Mouse (Mus musculus) natural killer cell, adult 2 months (primary cell): ENCODE results near the gene Ufc1.
"Not testable (repeated sequence)": the region's sequence is repeated elsewhere in the genome, so short reads cannot be mapped to it uniquely, and the experiment has no call there.

Experiments used
- DNase-seq, 2 experiments: peaks; one replicate each; pipeline ENCODE4 v3.0.0; 2022; ENCODE audit warnings: low spot score in 2 of 2

Ufc1 gene

DNA sequence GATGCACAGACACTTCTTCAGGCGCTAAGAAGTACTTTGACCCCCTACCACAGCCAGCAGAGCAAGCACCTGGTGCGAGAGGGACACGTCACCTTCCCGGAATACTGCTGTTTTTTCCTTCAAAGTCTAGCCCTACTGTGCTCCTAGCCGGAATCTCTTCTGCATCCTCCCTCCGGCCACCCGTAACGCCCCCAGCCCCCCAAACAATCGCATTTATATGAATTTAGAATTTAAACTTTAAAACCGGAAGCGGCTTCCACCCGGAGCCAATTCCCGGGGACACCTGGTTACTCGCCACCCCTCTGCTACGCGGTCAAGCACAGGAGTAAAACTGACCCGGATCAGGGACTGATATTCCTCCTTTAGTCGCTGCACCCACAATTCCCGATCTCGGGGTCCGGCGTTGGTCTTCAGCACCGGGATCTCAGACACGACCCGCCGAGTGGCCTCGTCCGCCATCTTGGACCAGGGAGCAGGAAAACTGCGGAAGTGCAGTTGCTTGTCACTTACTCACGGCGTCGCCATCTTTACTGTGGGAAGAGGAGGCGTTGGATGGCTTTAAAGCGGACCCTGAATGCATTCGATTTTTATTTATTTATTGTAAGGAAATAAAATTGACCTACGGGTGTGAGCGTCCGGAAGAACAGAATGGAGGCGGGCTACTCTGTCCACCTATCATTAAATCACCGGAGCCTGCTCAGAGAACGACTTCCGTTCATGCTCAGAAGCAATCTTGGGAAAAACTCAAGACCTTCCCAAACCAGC is at the start of gene Ufc1:
Gene Ufc1 (minus strand): TSS at position 727 of the 765 bp plus-strand sequence.
- peak; percentile 81 to 84 for DNase-seq

DNA sequence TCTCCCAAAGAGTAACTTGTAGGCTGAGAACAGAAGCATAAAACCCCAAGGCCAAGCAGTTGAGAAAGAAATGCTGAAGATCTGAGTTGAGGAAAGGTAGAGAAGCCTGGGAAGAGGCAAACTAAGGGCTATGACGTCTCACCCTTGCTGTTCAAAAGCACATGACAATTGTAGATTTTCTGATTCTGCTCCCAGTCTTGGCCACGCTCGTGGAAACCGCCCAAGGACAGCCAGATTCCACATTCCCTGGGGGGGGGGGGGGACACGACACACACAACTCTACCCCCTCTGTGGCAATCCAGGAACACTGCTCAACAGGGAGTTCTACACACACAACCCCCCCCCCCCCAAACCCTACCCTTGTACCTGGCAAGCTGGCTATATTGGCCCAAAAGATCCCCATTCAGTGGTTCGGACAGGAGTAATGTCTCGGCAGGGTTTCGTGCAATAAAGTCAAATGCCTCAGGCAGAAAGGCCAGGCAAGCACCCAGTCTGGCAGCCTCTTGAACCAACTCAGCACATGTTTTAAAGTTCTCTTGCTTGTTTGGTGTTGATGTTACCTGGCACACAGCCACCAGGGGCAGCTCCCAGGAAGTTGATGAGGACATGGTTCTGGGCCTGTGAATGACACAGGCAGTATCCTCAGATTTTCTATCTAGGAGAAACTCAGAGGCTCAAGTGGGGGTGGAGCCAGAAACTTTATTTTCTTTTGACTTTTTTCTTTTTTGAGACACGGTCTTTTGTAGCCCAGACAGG is 49.3 kb upstream of the Ufc1 start:
- no peak for DNase-seq

DNA sequence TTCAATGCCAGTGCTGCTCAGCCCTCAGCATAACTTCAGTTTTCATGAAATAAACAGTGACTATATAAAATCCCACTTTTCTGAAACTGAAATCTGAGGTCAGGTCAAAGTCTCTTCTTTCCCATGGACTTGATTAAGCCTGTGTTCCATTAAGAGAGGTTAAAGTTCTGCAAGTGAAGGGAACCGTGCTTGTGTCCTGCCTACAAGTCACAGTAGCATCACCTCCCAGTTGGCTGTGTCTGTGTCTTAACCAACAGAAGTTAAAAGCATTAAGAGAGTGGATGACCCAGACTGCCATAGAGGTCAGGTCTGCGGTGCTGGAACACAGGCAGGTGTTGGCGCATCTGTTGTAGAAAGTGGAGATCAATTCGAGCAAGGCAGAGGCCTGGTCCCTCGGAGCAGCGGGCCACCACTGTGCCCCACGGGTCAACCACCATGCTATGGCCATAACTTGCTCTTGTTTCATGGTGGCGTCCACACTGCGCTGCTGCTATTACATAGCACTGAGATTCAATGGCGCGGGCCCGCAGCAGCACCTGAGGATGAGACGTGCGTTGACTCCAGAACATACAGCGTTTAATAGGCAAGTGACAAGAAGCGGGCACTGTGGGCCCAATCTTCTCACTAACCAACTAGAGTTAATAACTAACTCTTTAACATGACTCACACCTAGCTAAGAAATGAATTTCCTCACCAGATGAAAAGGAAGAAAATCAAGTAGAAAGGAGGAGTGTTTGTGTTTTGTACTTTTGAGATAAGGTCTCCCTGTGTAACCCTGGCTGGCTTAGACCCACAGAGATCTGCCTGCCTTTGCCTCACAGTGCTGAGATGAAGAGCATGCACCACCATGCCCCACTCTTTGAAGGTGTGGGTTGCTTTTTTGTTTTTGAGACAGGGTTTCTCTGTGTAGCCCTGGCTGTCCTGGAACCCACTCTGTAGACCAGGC is 47.7 kb upstream of the Ufc1 start:
- no peak for DNase-seq

DNA sequence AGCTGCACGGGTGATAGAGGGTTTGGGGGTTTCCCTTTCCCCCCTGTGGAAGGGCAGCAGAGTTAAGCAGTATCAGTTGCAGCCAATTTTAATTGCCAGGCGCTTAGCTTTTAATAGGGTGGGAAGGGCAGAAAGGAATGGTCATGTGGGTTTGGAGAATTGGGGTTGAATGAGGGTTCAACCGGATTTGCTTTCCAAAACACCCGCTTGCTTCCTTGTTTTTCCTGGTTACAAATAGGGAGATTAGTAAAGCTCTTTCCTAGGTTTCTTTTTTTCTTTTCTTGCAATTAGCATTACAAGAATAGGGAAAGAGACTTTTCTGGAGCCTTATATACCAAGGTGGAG is 35.4 kb upstream of the Ufc1 start:
- peak in 1 of 2 experiments; percentile 26 for DNase-seq

DNA sequence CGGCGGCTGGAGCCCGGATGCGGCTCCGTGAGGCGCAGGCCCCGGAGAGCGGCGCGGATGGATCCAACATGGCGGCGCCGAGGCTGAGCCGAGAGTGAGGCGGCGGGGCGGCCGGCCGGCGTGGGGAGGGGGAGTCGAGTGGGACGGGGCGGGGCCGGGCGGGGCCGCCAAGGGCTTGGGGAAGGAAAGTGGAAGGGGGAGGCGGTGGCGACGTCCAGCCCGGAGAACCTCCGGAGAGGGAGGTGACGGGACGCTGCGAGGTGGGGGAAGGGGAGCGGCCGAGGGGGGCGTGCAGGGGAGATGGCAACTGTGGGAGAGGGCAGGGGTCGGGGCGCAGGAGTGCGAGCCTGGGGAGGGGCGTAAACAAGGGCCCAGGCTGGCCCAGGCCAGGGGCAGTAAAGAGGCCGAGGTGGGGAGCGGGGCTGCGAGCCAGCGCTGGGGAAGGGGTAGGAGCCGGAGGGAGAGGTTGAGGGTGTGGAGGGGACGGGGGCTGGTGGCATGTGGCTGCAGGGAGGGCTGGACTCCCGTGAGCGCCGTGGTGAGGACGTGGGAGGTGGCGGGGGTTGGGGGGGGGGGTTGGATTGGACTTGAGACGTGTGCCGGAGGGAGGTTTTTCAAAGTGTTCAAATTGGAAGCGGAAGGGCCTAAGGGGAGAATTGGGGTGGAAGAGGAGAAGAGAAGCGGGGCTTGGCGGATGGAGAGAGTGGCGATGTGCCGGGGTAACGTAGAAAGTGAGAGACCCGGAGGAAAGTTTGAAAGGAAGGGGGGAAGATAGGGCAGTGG is 34.8 kb upstream of the Ufc1 start:
- peak; percentile 13 to 21 for DNase-seq

DNA sequence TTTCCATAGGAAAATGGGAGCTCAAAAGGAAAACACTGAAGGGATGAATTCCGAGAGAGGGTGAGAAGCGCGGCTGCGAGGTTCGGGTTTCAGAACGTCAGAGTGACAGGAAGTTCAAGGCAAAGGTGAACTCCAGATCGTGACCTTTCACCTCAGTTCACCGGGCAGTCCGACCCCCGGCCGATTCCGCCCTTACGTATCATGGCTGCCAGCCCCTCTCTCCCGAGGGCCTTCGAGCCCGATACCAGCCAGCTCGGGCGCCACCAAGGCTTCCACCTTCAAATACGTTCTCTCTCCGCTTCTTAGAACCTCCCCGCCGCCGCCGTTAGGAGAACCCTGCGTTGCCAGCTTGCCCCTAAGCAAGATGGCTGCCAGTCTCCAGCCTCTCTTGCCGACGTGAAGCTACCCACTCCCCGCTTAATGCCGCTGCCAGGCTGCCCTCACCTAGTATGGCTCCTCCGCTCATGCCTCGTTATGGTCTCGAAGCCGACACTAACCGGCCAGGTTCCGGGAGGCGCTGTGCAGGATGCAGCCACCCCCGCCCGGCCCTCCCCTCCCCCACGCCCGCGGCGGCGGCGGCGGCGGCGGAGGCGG is 34.1 kb upstream of the Ufc1 start, which contains the start of gene Dedd:
Gene Dedd (plus strand): TSS at position 307 of the 594 bp plus-strand sequence.
- DNase-seq, result peak; percentile 90 to 92

DNA sequence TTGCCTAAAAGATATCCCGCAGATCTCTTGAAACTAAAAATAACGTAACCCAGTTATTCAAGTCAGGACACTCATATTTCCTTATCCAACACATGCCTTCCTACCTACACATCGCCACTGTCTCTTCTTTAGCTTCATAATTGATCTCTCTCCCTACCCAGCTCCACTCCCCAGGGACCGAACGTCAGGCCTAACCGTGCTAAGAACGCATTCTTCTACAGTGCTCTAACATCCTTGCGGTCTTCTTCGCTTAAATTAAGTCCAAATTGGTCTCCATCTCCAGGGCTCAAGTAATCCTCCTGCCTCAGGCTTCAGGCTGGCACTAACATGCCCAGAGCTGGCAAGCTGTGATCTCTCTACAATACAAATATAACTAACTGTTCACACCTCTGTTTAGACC is 33.4 kb upstream of the Ufc1 start:
- no peak for DNase-seq

DNA sequence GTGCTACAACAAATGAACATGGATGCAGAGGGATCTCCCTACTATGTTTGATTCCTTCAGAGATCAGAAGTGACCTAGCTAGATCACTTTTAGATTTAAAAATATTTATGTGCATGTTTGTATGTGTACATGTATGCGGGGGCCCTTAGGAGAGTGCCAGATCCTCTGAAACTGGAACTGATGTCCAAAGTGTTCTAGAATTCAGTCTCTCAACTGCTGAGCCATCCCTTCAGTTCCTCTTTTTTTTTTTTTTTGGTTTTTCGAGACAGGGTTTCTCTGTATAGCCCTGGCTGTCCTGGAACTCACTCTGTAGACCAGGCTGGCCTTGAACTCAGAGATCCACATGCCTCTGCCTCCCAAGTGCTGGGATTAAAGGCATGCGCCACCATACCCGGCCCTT is 31.8 kb upstream of the Ufc1 start:
- DNase-seq, result not testable (repeated sequence)

DNA sequence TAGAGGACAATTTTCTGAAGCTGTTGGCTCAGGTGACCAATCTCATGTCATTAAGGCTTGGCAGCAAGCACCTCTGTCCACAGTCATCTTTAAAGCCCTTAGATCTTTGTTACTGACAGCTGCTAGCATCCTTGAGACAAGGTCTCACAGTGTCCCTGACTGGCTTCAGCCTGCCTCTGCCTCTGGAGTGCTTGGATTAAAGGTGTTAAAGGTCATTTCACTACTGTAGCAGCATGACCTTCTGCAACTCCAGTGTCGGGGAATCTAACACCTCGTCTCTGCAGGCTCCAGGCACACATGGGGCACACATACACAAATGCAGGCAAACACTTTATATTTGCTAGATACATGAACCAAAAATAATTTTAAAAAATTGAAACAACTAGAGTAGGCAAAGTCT is 30.7 kb upstream of the Ufc1 start:
- no peak for DNase-seq

DNA sequence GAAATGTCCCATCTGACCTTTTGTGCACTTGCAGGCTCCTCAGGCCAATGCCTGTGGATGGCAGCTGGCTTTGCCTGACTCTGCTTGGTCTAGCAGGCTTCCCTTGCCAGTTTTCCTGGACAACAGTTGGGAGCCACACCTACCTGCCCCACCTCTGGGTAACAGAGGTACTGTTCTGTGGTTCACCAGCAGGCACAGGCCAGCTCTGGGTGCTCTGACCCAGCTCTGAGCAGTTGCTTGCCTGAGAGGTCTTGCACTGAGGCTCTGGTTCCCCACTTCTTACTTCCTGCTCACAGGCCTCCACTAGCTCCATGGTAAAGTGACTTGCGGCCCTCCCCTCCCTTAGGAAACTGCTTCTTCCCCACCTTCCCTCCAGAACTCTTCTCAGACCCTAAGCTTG is 27.2 kb upstream of the Ufc1 start:
- DNase-seq, result no peak

DNA sequence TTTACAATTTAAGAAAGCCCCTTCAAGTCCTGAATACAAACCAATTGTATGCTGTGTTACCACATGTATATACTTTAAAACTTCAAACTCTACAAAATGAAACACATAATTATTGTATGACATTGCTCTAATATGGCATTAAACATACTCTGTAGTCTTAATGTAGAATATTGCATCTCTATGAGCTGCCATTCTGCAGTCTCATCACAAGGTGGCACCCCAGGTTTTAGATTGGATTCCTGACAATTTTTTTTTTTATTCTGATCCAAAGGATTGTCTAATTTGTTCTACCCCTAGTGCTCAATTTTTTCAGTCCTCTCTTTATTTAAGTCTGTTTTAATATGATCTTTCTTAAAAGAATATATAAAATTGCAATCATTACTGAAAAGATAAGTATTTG is 26.6 kb upstream of the Ufc1 start:
- peak in 1 of 2 experiments; percentile 18 for DNase-seq

DNA sequence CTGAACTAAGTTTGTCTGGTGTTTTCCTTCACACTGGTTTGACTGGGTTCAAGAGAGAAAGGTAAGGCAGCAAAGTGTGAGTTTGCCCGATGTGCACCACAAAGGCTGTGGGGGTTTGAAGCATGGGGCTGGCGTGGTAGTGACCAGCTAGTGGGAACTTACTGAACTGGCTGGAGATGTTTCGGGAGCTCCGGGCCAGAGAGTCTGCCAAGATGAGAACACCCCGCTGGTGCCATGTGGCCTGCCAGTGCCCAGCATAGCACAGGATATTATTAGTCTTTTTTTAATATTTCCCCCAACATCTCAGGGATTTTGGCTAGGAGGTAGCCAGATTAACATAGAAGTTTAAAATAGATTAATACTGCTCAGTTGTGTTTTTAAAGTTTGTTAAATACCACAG is 25.3 kb upstream of the Ufc1 start:
- DNase-seq, result no peak

DNA sequence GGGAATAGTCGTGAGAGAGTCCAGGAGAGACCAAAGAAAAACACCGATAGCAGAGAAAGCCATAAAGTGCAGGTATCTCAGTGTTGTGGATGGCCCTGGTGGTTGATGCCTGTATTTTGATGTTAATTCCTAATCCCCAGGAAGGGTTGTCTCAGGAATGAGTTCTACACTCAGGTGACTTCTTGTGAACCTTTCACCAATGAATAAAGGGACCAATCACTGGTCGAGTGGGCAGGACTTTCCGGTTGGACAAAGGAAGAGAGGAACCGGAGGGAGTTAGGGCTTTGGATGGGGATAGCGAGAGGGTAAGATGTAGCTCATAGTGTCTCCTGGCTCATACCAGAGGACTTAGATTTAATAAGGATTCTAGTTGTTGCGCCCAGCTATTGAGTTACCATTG is 24.9 kb upstream of the Ufc1 start:
- no peak for DNase-seq

DNA sequence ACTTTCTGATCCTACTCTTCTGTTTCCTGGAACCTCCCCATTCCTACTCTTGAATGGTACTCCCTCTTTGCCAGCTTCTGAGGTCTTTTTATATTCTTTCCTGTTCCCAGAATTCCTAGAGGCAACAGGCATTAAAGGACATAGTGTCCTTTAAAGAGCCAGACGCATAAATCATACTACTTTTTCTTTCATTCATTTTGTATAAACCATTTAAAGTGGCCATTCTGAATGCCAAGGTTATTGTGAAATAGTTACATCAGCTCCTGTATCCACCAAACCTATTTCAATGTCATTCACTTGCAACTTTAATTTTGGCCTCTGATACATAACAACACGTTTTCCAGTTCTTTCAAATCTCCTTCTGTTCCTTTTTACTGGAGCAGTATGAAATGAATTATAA is 14.5 kb upstream of the Ufc1 start:
- DNase-seq, result no peak

DNA sequence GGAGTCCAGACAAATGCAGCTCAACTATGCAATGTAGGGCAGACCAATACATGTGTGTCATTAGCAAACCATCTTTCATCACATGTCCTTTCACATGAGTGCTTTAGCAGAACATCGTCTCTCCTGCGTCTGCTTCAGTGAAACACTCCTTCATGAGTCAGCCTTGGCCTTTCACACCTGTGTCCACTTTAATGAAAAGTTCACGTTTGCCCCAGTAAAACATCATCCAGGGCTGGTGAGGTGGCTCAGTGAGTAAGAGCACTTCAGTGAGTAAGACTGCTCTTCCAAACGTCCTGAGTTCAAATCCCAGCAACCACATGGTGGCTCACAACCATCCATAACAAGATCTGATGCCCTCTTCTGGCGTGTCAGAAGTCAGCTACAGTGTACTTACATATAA is 11.3 kb upstream of the Ufc1 start:
- not testable (repeated sequence) for DNase-seq

DNA sequence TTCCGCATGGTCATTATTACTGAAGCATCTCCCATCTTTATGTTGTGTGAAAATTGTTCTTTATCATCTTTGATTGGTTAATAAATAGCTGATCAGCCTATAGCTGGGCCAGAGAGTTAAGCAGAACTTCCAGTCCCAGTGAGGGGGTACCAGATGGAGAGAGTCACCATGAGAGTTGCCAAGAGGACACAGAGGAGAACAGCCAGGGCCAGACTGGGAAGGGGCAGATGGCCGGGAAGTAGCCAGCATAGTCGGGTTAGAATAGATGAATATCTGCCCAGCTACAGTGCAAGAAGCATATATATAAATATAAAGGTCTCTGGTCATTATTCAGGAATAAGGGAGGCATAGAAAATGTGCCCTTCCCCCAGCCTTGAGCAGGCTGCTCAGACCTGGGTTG is 3.4 kb upstream of the Ufc1 start:
- DNase-seq, result no peak

DNA sequence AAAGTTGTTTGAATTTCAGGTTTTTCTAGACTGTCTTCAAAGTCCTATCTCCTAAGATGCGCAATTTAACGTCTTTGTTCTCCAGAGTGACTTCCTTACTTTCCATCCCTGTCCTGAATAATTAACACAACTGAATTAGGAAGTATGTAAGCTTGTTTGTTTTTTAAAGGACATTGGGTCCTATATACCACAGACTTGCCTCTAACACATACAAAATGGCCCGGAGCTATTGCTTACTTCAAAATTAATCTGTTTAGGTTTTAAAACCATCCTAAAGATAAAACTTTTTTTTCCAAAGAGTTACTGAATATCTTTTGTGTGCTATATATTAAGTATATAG is 209 bp upstream of the Ufc1 start:
- DNase-seq, result no peak

DNA sequence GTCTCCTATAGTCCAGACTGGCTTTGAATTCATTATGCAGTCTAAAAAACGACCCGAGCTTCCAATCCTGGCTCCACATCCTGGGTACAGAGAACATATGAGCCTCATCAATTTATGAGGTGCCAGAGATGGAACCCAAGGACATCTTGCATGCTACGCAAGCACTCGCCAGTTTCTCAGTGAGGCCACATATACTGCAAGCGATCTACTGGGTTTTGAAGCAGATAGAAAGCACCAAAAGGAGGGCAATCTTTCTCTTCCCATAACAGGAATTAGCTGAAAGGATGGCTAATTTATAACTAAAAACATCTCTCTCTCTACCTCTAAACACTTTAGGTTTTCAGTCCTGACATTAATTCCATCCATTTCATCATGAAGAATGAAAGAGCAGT is 922 bp downstream of the Ufc1 start:
- DNase-seq, result no peak

DNA sequence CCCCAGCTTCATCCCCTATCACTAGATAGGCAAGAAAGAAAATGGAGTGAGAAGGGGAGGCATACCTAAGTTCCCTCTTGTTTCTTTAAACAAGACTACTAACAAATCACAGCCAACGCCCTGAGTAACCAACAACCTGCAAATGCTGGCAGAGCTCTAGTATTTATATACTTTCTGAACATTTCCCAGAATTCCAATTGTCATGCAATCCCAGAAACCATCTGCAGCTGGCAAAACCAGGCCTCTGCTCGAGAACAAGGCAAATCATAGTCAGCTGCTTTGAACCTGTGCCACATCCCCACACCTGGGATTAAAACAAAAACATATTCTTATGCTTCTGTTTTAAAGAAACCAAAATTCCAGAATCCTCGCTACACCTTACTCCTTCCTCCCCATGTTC is 1.5 kb downstream of the Ufc1 start:
- no peak for DNase-seq

DNA sequence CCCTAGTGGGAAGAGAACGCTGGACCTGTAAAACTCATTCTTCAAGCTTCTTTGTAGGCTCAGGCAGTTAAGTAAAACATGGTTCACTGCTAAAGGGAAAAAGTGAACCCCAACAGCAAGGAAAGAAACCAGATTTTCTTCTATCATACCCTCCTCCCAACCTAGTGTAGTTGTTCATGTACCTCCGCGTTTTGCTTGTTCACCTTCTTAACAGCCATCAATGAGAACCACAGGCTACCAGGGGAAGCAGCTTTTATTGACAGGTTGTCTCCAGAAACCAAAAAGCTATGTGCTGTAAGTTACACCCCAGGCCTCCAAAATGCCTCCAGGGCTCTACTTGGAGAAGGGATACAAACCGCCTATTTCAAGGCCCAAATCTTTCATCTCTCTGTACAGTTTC is 6.5 kb downstream of the Ufc1 start:
- no peak for DNase-seq
